Mouse (Mus musculus) mature B cell (primary cell): ENCODE data around the gene Krt20.

Source experiments
- in situ Hi-C: fragments of 300-500 bp; cut with MboI; formaldehyde crosslinking; loops from 2 replicates; pipeline ENCODE4 v1.14.3; 2019

Gene Krt20

DNA sequence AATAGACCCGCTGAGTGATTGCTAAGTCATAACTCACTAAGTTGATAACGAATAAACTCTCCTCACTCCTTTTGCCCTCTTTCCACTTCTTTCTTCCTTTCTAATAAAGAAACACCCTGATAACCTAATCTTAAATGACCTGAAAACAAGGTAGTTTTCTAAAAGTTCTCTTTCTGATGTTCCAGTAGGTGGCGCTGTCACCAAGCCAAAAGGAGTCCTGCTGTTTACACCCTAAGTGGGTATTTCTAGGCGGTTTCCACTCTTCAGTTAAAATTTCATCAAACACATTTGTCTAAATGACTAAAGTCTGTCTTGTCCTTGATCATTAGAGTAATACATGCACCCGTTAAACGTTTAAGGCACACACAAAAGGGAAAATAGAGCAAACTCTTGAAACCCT is 24.7 kb downstream of the Krt20 start:
- in situ Hi-C loops: no loop called here

DNA sequence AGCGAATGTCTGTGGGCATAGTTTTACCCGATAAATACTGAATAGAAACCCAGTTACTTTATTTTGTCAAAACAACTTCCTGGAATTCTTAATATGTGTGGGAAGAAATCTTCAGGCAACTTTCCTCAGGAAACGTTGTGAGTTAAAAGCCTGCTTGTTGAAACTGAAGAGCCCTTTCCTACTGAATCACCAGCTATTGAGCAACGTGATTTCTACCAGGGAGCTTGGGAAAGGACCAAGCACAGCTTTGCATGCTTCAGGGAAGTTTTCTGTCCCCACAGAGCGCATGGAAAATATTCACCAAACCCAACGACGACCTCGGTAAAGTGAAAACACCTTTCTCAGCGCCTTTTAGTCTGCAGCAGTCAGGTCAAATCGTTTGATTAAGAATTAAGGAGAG is 31.8 kb downstream of the Krt20 start:
- in situ Hi-C loops: no loop called here

DNA sequence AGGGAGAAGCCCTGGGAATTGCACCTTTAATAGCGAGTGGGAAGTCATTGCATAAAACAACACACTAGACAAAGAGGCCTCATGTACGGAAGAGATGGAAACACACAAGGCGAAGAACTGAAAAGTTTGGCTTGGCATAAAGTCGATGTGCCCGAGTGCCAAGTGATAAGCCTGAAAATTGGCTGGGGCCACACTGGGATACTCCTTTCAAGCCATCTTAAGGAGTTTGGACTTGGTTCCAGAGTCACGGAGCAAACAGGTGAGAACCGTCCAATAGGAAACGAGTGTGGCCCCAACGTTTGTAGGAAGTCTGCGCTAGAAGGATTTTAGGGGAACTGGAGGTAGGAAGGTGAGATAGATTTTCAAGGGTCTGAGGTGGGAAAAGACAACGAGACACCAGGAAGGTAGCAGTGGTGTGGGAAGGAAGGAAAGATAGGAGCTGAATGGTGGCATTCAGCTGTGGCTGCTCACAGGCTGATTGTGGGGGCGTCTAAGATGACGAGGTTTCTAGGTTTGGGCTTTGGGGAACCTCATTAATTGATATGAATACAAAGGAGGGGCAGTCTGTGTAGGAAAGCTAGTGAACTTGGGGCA is 37.9 kb downstream of the Krt20 start:
- in situ Hi-C loops: loop anchor here (25.0 kb wide), 1 partner anchor 887 kb away; no protein-coding TSS in a partner anchor

DNA sequence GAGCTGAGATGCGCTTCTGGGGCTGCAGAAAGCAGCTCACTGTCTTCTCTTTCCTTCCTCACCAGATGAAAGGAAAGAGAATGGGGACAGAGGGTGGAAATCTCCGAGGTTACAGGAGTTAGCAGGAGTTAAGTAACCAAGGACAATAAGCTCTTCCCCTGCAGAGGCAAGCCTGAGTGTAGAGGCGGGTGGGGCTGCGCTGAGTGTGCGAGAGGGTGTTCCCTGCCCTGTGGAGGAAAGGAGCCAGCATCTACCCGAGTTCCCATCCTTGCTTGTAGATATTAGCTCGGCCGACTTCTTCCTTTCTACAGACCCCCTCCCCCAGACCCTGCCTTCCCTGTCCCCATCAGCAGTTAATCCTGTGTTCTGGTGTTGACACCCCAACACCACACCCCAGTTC is 39.1 kb downstream of the Krt20 start:
- in situ Hi-C loops: loop anchor here (25.0 kb wide), 1 partner anchor 888 kb away; no protein-coding TSS in a partner anchor

DNA sequence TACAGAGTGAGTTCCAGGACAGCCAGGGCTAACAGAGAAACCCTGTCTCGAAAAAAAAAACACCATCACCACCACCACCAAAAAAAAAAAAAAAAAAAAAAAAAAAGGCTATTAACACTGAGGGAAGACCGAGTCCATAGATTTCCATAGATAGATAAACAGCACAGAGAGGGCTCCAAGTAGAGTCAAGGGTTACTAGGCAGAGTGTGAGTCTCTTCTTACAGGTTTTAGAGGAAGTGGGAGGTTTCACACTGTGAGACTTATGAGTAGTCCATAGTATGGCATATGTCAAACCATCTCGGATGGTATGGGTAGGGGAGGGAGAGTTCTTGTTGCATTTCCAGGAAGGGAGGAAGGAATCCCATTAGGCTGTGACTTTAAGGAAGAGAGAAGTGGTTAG is 39.9 kb downstream of the Krt20 start:
- in situ Hi-C loops: loop anchor here (25.0 kb wide), 1 partner anchor 889 kb away; no protein-coding TSS in a partner anchor

DNA sequence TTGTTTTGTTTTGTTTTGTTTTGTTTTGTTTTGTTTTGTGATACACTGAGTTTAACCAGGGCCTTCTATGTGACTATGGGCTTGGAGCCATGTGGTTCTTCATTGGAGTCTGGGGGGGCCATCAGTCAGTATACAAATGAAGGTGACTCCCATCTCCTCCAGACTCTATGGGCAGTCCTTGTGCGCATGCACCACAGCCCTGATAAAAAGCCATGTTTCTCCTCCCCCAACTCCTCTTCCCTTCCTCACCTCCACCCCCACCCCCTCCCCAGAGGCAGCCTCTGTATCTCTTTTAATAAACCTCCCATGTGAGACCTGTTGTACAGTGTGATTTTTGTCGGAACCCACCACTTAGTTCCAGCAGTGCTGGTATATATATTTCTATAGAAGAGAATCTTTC is 41.3 kb downstream of the Krt20 start:
- in situ Hi-C loops: loop anchor here (25.0 kb wide), 1 partner anchor 891 kb away; no protein-coding TSS in a partner anchor

DNA sequence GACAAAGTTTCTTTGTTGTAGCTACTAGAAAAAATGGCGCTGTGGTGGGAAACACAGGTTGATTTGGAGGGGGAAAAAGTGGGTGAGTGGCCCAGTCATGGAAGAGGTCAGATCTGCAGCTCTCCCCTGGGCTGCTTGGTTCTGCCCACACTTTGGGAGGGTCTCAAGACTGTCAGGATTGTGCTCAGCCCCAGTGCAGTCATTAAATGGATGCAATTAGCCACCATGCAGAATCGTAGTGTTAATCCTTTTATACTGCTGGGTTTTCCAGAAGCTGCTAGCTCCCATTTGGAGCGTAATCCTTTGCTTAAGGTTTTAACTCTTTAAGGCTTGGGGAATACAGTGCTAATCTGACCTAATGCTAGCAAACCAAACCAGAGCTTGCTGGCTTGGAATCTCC is 41.9 kb downstream of the Krt20 start:
- in situ Hi-C loops: loop anchor here (25.0 kb wide), 1 partner anchor 891 kb away; no protein-coding TSS in a partner anchor

DNA sequence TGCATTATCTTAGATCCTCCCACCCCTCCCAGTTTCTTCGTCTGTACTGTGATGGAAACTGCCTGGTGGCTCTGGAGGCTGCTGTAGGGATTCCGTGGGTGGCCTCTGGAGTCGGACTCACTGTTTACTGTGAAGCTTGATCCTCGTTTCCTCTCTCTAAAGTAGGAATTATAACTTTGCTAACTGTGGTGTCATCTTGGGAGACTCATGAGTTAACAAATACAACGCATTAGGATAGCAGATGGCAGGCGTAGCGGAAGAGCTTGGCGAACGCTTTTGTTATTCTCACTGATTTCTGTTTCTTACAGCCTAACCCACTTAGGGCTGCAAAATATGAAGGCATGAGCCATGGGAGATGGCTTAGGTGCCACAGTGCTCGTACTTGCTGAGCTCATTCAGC is 45.5 kb downstream of the Krt20 start:
- in situ Hi-C loops: loop anchor here (25.0 kb wide), 1 partner anchor 895 kb away; no protein-coding TSS in a partner anchor

DNA sequence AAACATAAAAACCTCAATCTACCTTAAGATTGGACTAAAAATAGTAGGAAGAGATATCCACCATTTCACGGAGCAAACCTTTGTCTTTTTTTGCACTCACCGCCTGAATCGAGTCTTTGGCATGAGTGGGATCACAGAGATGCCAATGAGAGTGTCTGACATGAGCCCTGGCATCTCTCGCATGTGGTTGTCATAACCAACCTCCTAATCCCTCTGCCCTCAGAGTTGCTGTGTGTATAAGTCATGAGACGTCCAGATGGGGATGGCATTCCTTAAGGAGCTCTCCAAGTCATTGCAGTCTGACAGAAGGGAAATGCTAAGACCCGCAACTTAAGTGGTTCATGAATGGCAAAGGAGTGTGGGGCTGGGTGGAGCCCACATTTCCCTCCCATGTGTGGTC is 46.6 kb downstream of the Krt20 start:
- in situ Hi-C loops: loop anchor here (25.0 kb wide), 1 partner anchor 896 kb away; no protein-coding TSS in a partner anchor

DNA sequence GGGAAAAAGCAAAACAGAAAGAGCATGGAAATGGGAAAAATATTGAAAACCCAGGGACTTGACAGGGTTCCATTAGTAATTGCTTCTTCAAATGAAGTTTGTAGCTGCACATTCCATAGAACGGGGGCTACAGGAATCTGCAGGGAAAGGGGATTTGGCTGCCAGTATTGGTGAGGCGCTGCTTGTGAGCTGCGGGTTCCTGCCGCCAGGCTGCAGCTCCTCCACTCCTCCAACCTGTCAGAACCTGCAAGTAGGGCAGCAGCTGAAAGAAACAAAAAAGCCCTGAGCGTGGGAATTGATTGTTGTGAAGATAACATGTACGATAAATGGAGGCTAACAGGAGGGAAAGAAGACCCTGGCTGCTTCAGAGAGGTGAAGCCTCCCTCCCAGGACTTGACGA is 47.1 kb downstream of the Krt20 start:
- in situ Hi-C loops: loop anchor here (25.0 kb wide), 1 partner anchor 896 kb away; no protein-coding TSS in a partner anchor

DNA sequence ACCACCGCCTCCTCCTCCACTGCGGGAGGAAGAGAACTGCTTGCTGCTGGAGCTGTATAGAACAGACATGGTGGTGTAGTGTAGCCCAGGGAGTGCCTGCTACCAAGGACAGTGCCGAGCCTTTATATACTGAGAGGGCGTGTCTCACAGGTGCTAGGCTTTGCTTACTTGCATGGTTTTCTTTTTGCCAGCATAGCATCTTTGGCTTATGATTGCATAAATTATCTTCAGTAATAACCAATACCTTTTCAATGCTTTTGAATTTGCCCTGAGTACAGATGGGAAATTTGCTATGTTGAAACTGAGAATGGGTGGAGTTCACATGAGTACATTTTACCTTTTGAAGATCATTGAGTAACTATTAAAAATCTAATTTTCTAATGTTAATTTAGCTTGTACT is 48.7 kb downstream of the Krt20 start, which contains the start of gene Krt10:
Krt10 (minus strand) TSS at position 101 of the 400 bp plus-strand sequence.
- in situ Hi-C loops: loop anchor here (25.0 kb wide), 1 partner anchor 898 kb away; no protein-coding TSS in a partner anchor

DNA sequence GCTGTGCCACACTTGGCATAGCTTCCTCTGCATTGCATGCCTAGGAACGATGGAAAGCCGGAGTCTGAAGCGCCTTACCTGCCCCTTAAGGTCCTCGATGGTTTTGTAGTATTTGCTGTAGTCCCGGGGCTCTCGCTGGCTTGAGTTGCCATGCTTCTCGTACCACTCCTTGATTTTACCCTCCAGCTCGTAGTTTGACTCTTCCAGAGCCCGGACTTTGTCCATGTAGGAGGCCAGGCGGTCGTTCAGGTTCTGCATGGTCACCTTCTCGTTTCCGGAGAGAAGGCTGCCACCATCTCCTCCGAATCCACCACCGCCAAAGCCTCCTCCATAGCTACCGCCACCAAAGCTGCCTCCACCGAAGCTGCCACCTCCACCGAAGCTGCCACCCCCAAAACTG is 49.3 kb downstream of the Krt20 start:
- in situ Hi-C loops: loop anchor here (25.0 kb wide), 1 partner anchor 899 kb away; no protein-coding TSS in a partner anchor

DNA sequence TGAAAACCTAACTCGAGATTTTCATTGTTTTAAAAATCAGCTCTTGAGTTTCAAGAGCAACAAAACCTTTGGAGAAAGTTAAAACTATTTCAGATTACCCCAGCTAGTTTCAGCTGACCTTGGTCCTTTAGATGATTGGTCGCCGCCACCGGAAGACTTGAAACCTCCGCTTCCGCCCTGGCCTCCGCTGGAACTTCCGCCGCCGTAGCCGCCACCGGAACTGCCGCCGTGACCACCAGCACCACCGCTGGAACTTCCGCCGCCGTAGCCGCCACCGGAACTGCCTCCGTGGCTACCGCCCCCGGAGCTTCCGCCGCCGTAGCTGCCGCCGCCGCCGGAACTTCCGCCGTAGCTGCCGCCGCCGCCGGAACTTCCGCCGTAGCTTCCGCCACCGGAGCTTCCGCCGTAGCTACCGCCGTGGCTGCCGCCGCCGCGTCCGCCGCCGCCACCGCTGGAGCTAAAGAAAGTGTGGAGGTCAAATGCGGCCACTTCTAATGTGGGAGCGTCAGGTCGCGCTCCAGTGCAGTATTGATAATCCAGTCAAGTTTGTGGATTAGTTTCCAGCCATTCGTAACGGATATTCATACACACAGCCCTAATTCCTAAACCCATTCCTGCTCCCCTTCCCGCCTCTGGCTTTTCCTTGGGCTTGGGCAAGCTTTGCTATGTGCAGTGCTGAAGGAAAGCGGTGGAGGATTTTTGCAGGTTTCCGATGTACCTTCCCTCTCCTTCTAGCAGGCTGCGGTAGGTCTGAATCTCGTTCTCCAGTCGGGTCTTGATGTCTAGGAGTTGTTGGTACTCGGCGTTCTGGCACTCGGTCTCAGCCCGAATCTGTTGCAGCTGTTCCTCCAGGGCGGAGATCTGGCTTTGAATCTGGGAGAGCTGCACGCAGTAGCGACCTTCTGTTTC is 51.9 kb downstream of the Krt20 start:
- in situ Hi-C loops: loop anchor here (25.0 kb wide), 1 partner anchor 901 kb away; no protein-coding TSS in a partner anchor

DNA sequence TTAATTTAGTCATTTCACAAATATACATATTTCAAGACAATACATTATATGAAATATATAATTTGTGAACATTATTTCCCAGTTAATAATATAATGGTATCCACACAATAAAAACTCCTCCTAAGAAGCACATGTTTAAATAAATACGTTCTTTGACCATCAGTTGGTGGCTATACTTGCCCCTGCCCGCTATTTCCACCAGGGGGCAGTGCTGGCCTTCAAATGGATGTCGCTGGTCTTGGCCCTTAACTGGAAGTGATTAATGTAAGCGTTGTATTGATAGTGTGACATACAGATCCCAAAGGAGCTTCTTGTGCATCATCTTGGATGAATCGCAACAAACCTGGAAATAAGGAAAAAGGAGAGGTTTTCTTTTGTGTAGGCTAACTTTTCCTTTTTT is 58.4 kb downstream of the Krt20 start:
- in situ Hi-C loops: loop anchor here (25.0 kb wide), 1 partner anchor 908 kb away; no protein-coding TSS in a partner anchor
